Mouse (Mus musculus): ENCODE results near the gene 9430097D07Rik.

The 9430097D07Rik gene

GRCm38 (mm10) chr2:32597699-32598098 is 22.2 kb upstream of the 9430097D07Rik start:
- in situ Hi-C loops (cut with MboI; ENCODE audit: low sequenced_read_pairs): no loop called here

DNA sequence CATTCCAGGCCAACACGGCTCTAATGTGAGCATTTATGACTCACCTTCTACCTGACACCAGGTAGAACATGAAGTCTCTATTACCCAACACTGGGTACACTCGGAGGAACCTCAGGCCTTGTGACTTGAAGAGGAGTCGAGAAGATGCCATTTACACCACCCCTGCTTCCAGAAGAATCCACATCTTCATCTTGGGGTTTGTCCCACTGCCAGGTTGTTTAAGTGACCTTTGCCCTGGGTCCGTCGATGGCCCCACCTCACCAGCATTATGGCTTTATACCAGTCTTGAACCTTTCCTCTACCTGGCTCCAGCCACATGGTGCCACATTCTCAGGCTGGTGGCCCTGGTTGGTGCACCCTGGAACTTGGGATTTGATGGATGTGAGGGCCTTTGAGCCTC is 21.8 kb upstream of the 9430097D07Rik start:
- in situ Hi-C loops (cut with MboI; ENCODE audit: low sequenced_read_pairs): no loop called here

- in situ Hi-C loops (cut with MboI; ENCODE audit: low sequenced_read_pairs): no loop called here
Measured at GRCm38 (mm10) chr2:32596725-32597124, 21.2 kb upstream of the 9430097D07Rik start.

DNA sequence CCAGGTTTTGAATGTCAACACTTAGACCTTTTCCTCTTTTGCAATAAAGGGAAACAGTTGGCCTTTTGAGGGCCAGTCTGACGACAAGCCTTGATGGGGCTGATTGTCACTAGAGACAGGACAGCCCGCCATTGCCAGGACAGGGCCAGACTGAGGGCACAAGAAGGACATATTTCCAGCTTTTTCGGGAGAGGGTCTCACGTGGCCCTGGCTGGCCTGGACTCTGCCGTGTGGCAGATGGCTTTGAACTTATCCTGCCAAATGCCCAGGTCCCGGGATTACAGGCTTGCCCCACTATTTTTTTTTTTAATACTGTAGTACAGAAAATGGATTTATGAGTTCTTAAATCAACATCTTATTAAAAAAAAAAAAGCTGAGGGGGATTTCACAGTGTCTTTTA is 15.8 kb upstream of the 9430097D07Rik start:
- in situ Hi-C loops (cut with MboI; ENCODE audit: low sequenced_read_pairs): no loop called here

- in situ Hi-C loops (cut with MboI; ENCODE audit: low sequenced_read_pairs): no loop called here
Measured at GRCm38 (mm10) chr2:32590224-32590623, 14.7 kb upstream of the 9430097D07Rik start.

DNA sequence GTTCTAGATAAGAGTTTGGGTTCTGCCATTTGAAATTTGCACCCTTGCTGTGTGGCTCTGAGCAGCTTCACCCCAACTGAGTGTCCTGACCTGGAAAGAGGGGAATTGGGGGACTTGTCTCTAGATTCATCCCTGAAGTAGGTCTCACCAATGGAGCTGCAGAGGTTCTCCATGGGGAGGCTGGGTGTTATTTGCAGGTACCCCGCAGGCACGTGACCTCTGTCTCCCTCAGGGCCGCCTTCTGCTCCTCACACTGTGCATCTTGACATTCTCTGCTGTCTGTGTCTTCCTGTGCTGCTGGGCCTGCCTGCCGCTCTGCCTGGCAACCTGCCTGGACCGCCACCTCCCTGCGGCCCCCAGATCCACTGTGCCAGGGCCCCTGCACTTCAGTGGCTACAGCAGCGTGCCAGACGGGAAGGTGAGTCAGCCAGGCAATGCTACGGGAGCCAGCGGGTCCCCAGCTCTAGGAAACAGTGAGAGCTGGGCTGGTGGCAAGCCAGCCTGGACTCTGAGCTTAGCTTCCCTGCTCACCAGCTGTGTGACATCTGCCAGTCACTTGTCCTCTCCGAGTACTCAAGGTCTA is 13.8 kb upstream of the 9430097D07Rik start:
- in situ Hi-C loops (cut with MboI; ENCODE audit: low sequenced_read_pairs): no loop called here

- in situ Hi-C loops (cut with MboI; ENCODE audit: low sequenced_read_pairs): no loop called here
Measured at GRCm38 (mm10) chr2:32587731-32588321, 12.3 kb upstream of the 9430097D07Rik start.

- in situ Hi-C loops (cut with MboI; ENCODE audit: low sequenced_read_pairs): no loop called here
Measured at GRCm38 (mm10) chr2:32586871-32587351, 11.4 kb upstream of the 9430097D07Rik start, which contains the start of gene St6galnac4. Gene St6galnac4 (plus strand): TSS chr2:32587095.

GRCm38 (mm10) chr2:32585149-32585714 is 9.7 kb upstream of the 9430097D07Rik start:
- in situ Hi-C loops (cut with MboI; ENCODE audit: low sequenced_read_pairs): no loop called here

DNA sequence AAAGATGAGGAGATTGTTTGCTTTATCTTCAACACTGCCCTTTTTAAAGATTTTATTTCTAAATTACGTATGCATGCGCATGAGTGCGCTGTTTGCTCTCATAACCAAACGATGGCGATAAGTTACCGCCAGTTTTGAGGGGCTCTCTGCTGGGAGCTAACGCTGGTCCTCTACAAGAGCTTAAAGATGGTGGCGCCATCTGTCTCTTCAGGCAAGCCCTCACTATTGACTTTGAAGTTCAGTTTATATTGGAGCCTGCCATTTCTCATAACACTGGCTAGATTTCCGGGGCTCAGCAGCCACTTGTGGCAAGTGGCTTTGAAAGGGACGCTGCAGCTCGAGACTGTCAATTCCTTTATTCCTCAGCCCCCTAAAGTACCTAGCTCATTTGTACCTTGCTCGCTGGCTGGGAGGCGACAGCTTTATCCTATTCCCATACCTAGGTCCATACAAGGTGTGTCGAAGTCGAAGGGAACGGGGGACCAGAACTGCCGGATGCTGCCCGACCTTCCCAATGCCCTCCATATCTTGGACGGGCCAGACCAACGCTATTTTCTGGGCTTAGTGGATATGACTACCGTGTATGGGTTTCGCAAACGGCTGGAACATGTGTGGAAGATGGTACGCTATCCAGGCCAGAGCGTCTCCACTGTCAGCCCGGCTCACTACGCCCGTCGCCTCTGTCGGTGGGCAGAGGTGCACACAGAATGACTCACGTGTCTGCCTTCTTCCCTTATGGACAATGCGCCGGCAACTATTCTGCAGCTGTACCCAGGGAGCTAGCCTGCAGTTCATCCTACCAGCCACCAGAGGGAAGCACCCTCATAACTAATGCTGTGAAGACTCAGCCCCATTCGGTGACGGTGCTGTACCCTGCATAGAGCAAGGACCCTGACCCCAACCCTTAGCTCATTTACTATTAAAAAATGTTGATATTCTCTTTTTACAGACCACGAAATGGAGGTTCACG is 7.6 kb upstream of the 9430097D07Rik start:
- in situ Hi-C loops (cut with MboI; ENCODE audit: low sequenced_read_pairs): no loop called here

DNA sequence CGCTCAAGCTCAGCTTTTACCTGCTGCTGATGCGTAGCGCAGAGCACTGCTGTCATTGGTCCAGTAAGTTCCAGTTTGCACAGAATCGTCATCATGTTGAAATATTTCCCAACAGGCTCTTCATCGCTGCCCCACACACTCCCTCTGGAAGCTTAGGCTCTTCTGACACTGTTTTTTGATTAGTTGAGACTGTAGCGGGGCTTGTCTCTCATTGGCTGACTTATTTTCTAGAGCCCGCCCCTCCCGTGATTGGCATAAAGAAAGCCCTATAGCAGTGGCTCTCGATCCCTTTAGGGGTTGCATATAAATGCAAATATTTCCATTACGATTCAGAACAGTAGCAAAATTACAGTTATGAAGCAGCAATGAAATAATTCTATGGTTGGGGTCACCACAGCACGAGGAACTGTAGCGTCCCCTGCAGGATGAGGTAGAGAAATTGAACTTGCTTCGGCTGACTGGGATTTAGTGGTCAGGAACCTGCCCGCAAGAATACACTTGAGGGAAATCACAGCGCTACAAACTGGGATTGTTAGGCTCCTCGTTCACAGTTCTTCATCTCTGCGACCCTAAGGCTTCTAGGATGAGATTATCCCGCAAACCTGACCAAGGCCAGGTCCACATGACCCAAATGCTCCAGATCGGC is 6.1 kb upstream of the 9430097D07Rik start:
- in situ Hi-C loops (cut with MboI; ENCODE audit: low sequenced_read_pairs): no loop called here

GRCm38 (mm10) chr2:32578146-32579046 is 2.9 kb upstream of the 9430097D07Rik start:
- in situ Hi-C loops (cut with MboI; ENCODE audit: low sequenced_read_pairs): no loop called here

DNA sequence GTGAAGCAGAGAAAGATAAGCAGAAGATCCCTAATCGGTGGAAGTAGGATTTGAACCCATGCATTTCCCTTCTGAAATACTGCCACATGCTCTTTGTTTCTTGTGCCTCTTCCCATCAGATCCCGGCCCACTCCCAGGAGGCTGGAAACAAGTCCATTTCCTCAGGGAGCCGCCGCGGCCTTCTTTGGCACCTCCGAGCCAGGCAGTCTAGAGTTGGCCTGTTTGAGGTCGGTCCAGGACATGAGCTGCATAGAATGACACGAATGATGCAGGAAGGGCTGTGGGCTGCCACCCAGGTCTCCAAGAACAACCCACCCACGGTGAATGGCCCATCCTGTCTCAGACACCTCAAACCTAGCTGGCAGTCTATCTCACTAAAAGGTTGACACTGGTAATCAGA is 1.0 kb upstream of the 9430097D07Rik start:
- in situ Hi-C loops (cut with MboI; ENCODE audit: low sequenced_read_pairs): no loop called here

DNA sequence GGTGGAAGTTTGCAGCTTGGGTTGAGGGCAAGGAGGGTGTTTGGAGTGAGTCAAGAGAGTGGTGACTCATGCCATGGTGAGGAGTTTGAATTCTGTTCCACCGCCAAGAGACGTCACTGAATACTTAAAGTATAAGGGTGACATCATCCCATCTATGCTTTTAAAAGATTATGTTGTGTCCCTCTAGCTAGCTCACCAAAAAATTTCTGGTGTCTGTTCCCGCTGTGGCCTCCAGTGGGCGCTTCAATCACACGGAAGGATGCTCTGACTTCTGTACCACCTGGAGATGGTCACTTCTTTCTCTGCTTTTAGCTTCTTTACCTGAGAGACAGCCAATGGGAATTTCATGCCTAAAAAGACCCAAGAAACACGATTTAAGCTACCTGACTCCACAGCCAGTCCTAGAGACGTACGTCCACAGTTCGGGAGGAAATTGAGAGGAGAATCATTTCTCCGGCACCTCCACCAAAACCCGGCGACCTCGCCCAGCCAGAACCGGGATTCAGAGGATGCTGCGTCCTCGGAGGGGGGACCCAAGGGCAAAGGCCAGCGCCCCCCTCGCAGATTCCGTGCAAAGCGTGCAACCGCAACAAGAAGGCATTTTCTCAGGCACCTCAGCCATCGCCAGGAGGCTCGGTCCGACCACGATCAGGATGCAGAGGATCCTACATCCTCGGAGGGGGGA is 441 bp downstream of the 9430097D07Rik start:
- in situ Hi-C loops (cut with MboI; ENCODE audit: low sequenced_read_pairs): no loop called here

GRCm38 (mm10) chr2:32574497-32574896 is 987 bp downstream of the 9430097D07Rik start, which contains the start of gene Pip5kl1:
Gene Pip5kl1 (plus strand): TSS chr2:32574797.
- in situ Hi-C loops (cut with MboI; ENCODE audit: low sequenced_read_pairs): no loop called here

DNA sequence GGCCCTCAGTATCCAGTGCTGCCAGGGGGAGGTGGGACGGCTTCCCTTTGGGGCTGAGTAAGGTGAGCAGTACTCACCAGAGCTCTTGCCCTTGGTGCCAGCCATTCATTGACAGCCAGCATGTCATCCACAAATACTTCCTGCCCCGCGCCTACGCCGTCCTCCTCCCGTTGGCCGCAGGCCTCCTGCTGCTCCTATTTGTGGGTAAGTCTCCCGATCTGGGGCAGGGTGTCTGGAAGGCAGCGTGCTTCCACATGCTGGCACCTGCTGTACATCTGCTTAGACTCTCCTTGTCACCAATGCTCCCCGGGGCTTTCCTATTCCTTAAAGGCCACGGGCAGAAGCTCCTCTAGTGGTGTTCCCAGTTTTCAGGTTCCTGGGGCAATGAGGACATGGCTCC is 3.3 kb downstream of the 9430097D07Rik start:
- in situ Hi-C loops (cut with MboI; ENCODE audit: low sequenced_read_pairs): no loop called here

DNA sequence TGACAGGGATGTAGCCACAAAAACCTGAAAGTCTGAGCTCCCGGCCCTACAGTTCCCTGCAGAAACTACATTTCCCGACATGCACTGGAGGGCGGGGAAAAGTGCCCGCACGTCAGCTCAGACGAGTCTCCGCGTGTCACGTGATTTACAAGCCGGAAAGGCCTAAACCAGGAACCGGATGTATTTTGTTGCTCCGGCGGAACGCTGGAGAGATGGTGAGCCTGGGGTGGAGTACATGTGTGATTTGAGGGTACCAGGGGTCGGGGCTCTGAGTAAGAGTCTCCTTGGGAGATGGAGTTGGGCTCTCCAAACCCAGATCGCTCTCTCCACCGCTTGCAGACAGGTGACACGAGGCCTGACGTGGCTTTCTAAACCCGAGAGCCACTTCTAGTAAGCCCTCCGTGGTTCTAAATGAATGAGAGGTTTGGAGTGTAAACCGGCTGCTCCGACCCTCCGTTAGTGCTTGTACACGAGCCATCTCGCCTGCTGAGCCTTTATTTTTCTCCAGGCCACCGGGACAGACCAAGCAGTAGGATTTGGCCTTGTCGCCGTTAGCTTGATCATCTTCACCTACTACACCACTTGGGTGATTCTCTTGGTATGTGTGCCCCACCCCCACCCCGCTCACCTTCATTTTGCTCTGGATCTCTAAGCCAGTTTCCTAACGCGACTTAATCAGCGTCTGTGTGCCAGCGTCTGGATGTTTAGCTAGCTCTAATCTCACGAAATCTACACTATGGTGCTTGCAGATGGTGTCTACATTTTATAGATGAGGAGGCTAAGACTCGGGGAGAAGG is 4.6 kb downstream of the 9430097D07Rik start, which contains the start of gene Dpm2:
Dpm2 (plus strand) TSS at position 161 of the 797 bp plus-strand sequence.
- in situ Hi-C loops (cut with MboI; ENCODE audit: low sequenced_read_pairs): no loop called here

- in situ Hi-C loops (cut with MboI; ENCODE audit: low sequenced_read_pairs): loop anchor here (10.0 kb wide), 1 partner anchor 174 kb away; the partner anchor contains the start of gene Ptges2
Measured at GRCm38 (mm10) chr2:32568941-32569340, 6.5 kb downstream of the 9430097D07Rik start.
